Mouse (Mus musculus) lung, embryonic 16.5 days (tissue): ENCODE results near the gene Wnt8b. TPM values are rescaled to one million over a fixed set of nuclear protein-coding genes. Genes with fewer than 3 reads are reported as not detected.
A peak's percentile ranks its signal among the peaks of the same experiment; 100 is the strongest.

ENCODE experiments used
- ATAC-seq: fragments of 200-750 bp; cut with Nextera tagmentation; 2 replicates; pipeline ENCODE4 v1.8.0; 2017; ENCODE audit warnings: low read depth, mild to moderate bottlenecking, moderate library complexity
- H3K27ac ChIP-seq: fragments of 300-500 bp; sonication (generic); 2 replicates; pipeline ENCODE4 v1.5.1; 2014; ENCODE audit warnings: mild to moderate bottlenecking, control low read depth, low read length
- H3K27me3 ChIP-seq: fragments of 300-500 bp; sonication (generic); 2 replicates; pipeline ENCODE4 v1.6.1; 2014; ENCODE audit warnings: low read depth, low read length, mixed read lengths; ENCODE audit not compliant: control insufficient read depth, insufficient read depth
- H3K36me3 ChIP-seq: fragments of 300-500 bp; sonication (generic); 2 replicates; pipeline ENCODE4 v1.6.1; 2014; ENCODE audit warnings: low read length; ENCODE audit not compliant: control insufficient read depth, insufficient read depth
- H3K4me1 ChIP-seq: fragments of 300-500 bp; sonication (generic); replicated peaks from 2 replicates; pipeline ENCODE4 v1.6.1; 2014; ENCODE audit warnings: low read length, mixed read lengths; ENCODE audit not compliant: control insufficient read depth, insufficient read depth
- H3K4me2 ChIP-seq: fragments of 300-500 bp; sonication (generic); 2 replicates; pipeline ENCODE4 v1.6.1; 2014; ENCODE audit warnings: low read depth, low read length, control low read depth
- H3K4me3 ChIP-seq: fragments of 300-500 bp; sonication (generic); 2 replicates; pipeline ENCODE4 v1.5.1; 2014; ENCODE audit warnings: mild to moderate bottlenecking, low read length, control low read depth
- H3K9ac ChIP-seq: fragments of 300-500 bp; sonication (generic); 2 replicates; pipeline ENCODE4 v1.6.1; 2014; ENCODE audit warnings: low read length, control low read depth
- H3K9me3 ChIP-seq: fragments of 300-500 bp; sonication (generic); 2 replicates; pipeline ENCODE4 v1.6.1; 2016; ENCODE audit warnings: low read length; ENCODE audit not compliant: control insufficient read depth
- WGBS: fragments of 180-500 bp; shearing (Covaris S2); extraction: QIAGEN DNeasy Blood & Tissue Kit; methylation state at CpG from one replicate; pipeline ENCODE4 v1.1.7; 2014; 5-methylcytosine and 5-hydroxymethylcytosine counted together
- polyA plus RNA-seq: library from polyadenylated mRNA; unstranded; fragments of >200 nt; fragmentation: Nextera tagmentation; extraction: Ambion mirVana; gene quantifications from 2 replicates; pipeline ENCODE4 v1.2.1, GENCODE M21; 2015

Wnt8b gene
- polyA plus RNA-seq, 1 experiment from 2014 or later, result not detected

DNA sequence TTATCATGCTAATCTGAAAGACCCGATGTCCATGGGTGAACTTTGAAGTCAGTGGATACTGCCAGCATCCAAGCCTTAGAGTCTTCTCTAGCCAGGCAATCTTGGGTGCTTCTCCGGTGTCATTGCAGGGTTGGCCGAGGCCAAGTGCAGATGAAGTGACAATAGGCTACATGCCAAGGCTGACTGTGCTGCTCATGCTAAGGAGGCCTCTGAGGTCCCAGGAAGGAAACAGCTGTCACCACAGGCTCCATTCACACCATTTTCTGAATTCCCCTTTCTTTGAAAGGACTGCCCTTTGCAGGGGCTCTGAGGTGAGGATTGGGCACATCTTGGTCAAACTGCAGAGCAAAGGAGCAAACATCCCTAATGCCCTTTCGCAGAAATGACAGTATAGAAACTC lies 9.5 kb downstream of the Wnt8b start:
- no peaks in the 10 kb centered on the region for H3K36me3 ChIP-seq
- ATAC-seq, result peak; percentile 56; the same call in 1 of the 2 replicates
- 43% methylated on average over 4 of the region's 4 CpGs for WGBS
- H3K4me2 ChIP-seq, result no peak overlapping the region
- peaks cover 6% of the 10 kb centered on the region for H3K4me1 ChIP-seq
- no peak overlapping the region for H3K4me3 ChIP-seq
- no peaks in the 10 kb centered on the region for H3K9me3 ChIP-seq
- peaks cover 3% of the 10 kb centered on the region; the same call in 1 of the 2 replicates for H3K27me3 ChIP-seq
- no peak overlapping the region for H3K9ac ChIP-seq
- H3K27ac ChIP-seq, result no peak overlapping the region

DNA sequence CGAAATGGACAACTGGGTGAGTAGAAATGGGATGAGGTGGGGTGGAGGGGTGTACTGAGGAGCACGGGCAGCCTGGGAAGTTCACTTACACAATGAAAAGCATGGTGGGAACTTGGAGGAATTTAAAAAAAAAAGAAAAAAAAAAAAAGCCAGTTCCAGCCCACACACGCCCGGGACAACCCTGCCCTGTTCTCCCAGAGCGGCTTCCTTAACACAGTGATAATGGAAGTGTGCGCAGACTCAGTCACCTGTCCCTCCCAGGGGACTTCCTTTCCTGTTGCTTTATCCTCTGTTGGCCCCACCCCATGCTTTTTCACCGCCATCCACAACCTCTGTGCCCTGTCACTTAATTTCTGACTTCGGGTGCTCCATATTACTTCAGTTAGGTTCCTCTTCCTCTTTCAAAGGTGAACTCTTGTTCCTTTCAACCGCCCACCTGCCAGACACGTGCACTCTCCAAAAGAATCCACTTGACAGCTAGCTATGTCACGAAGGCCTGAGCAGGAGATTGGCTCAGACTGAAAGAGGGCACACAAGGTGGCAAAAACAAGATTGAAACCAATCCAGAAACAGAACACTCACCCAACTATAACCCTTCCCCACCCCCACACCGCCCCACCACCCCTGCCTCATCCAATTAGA lies 17.4 kb downstream of the Wnt8b start:
- Histone ChIP-seq H3K4me2 (peak overlapping the region; percentile 62), H3K27me3 (peaks cover 53% of the 10 kb centered on the region), H3K36me3 (no peaks in the 10 kb centered on the region), H3K4me1 (peaks cover 24% of the 10 kb centered on the region), H3K9me3 (no peaks in the 10 kb centered on the region), H3K4me3 (no peak overlapping the region), H3K9ac (no peak overlapping the region), H3K27ac (no peak overlapping the region)
- 5% methylated on average over 12 of the region's 12 CpGs for WGBS
- ATAC-seq, result no peak

DNA sequence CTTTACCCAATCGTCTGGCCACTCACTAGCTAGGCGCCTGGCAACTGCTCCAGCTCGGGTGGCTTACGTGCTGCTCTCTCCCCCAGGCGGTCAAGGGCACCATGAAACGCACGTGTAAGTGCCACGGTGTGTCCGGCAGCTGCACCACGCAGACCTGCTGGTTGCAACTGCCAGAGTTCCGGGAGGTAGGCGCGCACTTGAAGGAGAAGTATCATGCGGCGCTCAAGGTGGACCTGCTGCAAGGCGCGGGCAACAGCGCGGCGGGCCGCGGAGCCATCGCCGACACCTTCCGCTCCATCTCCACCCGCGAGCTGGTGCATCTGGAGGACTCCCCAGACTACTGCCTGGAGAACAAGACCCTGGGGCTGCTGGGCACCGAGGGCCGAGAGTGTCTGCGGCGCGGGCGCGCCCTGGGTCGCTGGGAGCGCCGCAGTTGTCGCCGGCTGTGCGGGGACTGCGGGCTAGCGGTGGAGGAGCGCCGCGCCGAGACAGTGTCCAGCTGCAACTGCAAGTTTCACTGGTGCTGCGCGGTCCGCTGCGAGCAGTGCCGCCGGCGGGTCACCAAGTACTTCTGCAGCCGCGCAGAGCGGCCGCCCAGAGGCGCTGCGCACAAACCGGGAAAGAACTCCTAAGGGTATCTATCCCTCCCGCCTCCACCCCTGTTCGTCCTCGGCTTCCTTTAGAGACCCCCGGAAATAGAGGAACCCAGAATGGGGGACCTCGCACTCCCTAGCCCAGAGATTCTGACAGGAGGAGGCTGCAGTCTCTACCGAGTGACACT lies 18.4 kb downstream of the Wnt8b start:
- H3K36me3 ChIP-seq, result no peaks in the 10 kb centered on the region
- peak overlapping the region; percentile 62 for H3K4me2 ChIP-seq
- H3K27me3 ChIP-seq, result peaks cover 57% of the 10 kb centered on the region
- 1% methylated on average over 66 of the region's 66 CpGs for WGBS
- H3K27ac ChIP-seq, result no peak overlapping the region
- H3K9ac ChIP-seq, result peak overlapping the region; percentile 12; the same call in 1 of the 2 replicates
- H3K4me1 ChIP-seq, result peaks cover 26% of the 10 kb centered on the region
- peak overlapping the region; percentile 44 for H3K4me3 ChIP-seq
- no peaks in the 10 kb centered on the region for H3K9me3 ChIP-seq
- ATAC-seq, result peak; percentile 49

DNA sequence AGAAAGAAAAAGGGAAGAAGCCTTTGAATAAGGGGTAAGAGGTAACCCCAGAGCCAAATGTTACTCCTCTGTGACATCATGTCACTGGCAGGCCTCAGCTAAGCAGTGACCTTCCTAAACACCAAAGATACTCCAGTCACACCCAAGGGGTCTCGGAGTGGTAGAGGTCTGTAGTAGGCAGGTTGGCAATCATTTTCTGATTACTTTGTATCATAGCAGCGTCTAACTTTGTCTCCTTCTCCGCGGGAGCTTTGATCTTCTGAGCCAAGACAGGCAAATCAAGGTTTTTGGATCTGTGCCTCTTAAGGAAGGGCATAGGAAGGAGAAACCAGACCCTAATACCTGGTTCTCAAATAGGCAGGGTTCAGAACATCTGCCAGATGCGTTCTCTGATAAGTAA lies 19.3 kb downstream of the Wnt8b start:
- H3K27me3 ChIP-seq, result peaks cover 57% of the 10 kb centered on the region
- ATAC-seq, result no peak
- no peaks in the 10 kb centered on the region for H3K9me3 ChIP-seq
- no peaks in the 10 kb centered on the region for H3K36me3 ChIP-seq
- WGBS, result 49% methylated on average over 5 of the region's 5 CpGs
- no peak overlapping the region for H3K4me3 ChIP-seq
- no peak overlapping the region for H3K4me2 ChIP-seq
- H3K4me1 ChIP-seq, result peaks cover 26% of the 10 kb centered on the region
- H3K27ac ChIP-seq, result no peak overlapping the region
- no peak overlapping the region for H3K9ac ChIP-seq

DNA sequence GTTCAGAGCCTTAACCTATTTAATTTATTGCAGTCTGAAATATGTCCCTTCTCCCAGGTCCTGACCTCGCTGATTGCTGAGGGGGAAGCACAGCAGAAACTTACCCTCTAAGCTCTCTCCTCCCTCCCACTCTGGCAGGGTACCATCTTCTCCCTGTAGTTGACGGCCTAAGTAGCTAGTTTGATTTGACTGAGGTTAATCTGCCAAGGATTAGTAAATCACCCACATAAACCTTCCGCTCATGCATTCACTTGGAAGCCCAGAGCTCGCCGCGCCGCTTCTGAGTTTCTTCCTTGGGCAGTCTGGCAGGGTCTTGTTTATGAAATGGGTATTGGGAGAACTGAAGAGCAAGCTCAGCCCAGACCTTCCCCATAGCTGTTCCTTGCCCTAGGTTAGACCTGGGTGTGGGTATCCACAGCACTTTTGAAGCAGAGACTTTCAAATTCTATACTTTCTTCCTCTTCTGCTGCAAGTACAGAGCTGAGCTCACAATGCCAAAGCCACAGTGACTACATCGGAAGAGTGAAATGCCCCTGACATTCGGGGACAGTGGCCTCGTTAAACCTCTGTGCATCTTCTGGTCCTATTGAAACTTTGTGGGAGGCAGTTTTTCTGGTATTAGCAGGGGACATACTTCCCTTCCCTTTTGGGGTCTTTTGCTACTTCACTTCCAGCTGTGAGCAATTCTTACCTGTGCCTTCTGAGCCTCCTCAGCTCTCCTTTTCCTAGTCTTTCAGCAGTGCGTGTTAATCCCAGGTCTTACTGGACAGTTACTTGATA lies 20.0 kb downstream of the Wnt8b start:
- Histone ChIP-seq H3K4me2 (no peak overlapping the region), H3K27me3 (peaks cover 57% of the 10 kb centered on the region), H3K9me3 (no peaks in the 10 kb centered on the region), H3K4me3 (no peak overlapping the region), H3K9ac (no peak overlapping the region), H3K4me1 (peaks cover 26% of the 10 kb centered on the region), H3K27ac (no peak overlapping the region), H3K36me3 (no peaks in the 10 kb centered on the region)
- WGBS, result 44% methylated on average over 11 of the region's 11 CpGs
- ATAC-seq, result no peak

DNA sequence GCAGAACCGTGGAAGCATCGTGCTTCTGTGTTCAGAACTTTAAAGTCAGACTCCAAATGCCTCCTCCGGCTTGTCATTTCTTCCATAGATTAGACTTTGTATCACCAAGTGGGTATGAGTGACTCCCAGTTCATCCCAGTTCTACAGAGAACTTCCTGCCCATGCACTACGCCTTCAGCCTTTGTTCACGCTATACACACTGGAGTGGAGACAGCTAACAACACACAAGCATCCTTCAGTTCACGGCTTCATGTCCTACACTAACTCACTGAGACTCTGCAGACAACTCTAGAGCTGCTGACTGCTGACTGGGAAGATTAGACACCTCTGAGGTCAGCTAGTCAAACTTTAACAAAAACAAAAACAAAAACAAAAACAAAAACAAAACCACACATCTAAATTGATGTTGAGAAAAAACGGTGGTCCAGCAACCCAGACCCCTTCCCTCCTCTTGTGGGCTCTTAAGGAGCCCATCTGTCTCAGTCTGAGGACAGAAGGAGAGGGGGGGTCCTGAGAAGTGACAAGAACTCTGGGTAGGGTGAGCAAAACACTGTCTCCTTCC lies 20.7 kb downstream of the Wnt8b start:
- Histone ChIP-seq H3K27me3 (peaks cover 52% of the 10 kb centered on the region), H3K4me2 (no peak overlapping the region), H3K4me1 (peaks cover 26% of the 10 kb centered on the region)

DNA sequence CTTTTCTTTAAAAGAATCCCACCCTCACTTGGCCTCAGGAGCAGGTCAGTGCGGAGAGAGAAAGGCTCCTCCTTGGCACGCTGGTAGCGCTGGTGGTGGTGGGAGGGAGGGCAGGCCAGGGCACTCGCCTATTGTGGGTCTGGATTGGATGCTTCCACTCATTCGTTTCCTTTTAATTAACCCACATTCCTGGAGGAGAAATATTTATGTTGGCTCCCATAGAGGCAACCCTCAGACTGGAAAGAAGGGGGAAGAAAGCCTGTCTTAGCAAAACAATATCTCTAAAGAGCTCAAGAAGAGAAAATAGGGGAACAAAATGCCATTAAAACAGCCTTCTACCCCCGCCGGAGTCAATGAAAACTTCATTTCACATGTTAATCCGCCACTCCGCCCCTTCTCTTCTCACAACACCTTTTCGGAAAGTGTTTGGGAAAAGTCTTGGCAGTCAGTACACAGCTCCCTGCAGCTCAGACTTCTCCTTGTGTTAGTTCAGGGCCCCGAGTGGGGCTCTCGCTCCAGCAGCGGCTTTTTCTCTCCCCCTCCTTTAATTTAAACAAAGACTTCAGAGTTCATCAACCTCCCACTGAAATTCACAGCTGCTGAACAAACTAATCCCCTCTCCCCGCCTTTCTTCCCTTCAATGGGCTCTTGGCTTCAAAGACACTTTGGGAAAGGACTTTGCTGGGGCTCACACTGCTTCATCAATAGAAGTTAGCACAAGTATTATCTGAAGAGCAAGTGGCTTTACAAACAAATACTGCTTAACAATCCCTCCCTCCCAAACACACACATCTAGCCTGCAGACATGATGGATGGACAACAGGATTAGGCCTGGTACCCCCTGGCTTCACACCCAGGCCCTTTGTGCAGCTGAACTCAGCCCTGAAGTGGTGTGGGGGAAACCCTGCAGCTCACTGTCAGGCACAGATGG lies 21.5 kb downstream of the Wnt8b start:
- Histone ChIP-seq H3K4me2 (no peak overlapping the region; the same call in 1 of the 2 replicates), H3K9me3 (no peaks in the 10 kb centered on the region), H3K9ac (no peak overlapping the region; the same call in 1 of the 2 replicates), H3K36me3 (no peaks in the 10 kb centered on the region), H3K27ac (no peak overlapping the region), H3K4me3 (no peak overlapping the region), H3K27me3 (peaks cover 45% of the 10 kb centered on the region), H3K4me1 (peaks cover 31% of the 10 kb centered on the region)
- ATAC-seq, result 0 out of 2 replicates have a peak, but pooled peaks have one; percentile 13
- WGBS, result 15% methylated on average over 14 of the region's 14 CpGs

More for the DNA sequence above, 20.7 kb downstream of the Wnt8b start:
- no peak overlapping the region for H3K4me3 ChIP-seq
- no peaks in the 10 kb centered on the region for H3K36me3 ChIP-seq
- WGBS, result 27% methylated on average over 7 of the region's 7 CpGs
- ATAC-seq, result no peak
- H3K9ac ChIP-seq, result no peak overlapping the region
- no peaks in the 10 kb centered on the region for H3K9me3 ChIP-seq
- no peak overlapping the region for H3K27ac ChIP-seq

DNA sequence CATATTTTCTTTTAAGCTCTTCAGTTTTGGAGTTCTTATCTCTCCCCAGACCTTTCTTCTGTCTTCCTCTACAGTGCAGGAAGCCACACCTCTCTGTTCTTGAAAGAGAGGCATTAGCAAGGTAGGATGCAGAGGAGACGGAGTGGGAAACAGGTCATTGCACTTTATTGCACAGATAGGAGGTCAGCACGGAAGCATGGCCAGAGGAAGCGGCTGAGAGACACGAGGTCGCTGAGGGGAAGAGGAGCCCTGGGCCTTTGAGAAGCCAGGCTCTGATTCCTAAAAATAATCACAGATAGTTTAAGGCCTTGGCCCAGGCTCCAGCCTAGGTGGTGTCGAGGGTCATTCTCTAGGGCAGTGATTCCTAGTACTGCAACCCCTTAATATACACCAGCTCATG lies 22.5 kb downstream of the Wnt8b start:
- H3K9ac ChIP-seq, result no peak overlapping the region
- no peak overlapping the region for H3K4me3 ChIP-seq
- WGBS, result 50% methylated on average over 6 of the region's 6 CpGs
- peaks cover 35% of the 10 kb centered on the region for H3K27me3 ChIP-seq
- H3K36me3 ChIP-seq, result no peaks in the 10 kb centered on the region
- ATAC-seq, result no peak
- H3K4me2 ChIP-seq, result no peak overlapping the region
- H3K4me1 ChIP-seq, result peaks cover 34% of the 10 kb centered on the region
- no peak overlapping the region for H3K27ac ChIP-seq
- H3K9me3 ChIP-seq, result no peaks in the 10 kb centered on the region
